Mouse (Mus musculus): ENCODE measurements around the gene Chid1. TPM values are rescaled to one million over a fixed set of nuclear protein-coding genes. Genes with fewer than 3 reads are reported as not detected.

The Chid1 gene
- polyA plus RNA-seq, 1 experiment from 2014 or later: 43.5 TPM

DNA sequence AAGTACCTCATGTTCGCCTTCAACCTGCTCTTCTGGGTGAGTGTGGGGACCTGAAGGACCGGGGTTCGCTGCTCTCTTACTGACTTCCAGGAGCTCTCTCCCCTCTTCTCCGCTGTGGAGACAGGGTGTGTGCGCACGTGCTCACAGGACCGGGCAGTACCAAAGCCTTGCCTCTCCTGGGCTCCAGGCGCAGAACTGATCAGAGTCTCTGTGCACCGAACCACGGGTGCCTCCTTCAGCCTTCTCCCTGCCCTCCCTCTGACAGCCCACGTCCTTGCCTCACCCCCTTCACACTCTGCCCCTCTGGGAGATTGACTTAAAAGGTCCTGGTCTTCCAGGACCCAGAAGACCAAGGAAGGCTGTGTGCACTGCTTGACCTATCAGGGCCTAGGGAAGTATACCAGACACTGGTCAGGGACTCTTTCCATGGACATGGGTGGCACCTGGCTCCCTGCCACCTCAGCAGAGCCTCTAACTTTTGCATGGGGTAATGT, 57.1 kb downstream of the Chid1 start:
- Histone ChIP-seq H3K36me3 (no peaks in the 10 kb centered on the region), H3K4me1 (peaks cover 31% of the 10 kb centered on the region), H3K9ac (peak overlapping the region; percentile 67), H3K4me2 (replicated peaks) (peak overlapping the region; percentile 99), H3K4me3 (peak overlapping the region; percentile 62), H3K27ac (no peak overlapping the region), H3K9me3 (no peaks in the 10 kb centered on the region), H3K27me3 (peaks cover 40% of the 10 kb centered on the region)
- WGBS: 5% methylated on average over 11 of the region's 11 CpGs
- no peak for ATAC-seq (ENCODE audit: low FRiP score, low read depth)

DNA sequence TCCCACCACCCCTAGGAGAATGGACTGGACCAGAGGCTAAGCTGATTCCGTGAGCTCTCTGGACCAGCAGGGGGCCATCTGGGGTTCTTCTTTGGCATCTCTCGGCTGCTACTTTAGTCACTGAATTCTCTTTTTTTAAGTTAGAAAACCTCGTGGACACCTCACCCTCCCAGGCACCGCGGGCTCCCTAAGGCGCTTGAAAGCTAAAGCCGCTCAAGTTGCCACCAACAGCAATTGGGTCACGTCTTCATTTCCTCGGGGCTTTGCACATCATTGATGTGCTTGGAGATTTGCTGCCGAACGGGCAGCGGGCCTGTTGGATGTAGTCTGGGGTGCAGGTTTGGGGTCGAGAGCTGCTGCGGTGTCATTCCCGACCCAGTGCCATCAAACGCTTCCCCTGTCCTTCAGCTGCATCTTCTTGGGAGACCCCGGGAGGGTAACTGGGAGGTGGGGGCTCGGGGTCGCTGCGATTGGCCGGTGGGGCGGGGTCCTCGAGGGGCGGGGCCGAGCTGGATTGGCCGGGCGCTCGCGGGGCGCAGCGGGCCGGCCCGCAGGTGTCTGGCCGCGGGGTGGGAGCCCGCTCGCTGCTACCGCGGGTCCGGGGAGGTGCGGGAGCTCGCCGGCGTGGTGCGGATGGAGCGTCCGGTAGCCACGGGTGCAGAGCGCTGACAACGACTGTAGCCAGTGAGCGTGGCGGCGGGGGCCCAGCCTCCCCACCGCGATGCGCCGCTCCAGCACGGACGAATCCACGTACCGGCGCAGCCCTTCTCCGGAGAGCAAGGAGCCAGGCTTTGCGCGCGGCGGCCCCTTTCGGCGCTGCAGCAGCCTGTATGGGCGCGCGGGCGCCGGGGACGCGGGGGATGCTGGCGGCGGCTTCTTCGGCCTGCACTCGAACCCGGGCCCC, 57.9 kb downstream of the Chid1 start:
- H3K9me3 ChIP-seq: no peaks in the 10 kb centered on the region
- H3K4me3 ChIP-seq: peak overlapping the region; percentile 62
- no peak overlapping the region for H3K27ac ChIP-seq
- H3K4me2 ChIP-seq (replicated peaks): peak overlapping the region; percentile 99
- H3K9ac ChIP-seq: peak overlapping the region; percentile 67
- ATAC-seq (ENCODE audit: low FRiP score, low read depth): peak; percentile 20
- H3K36me3 ChIP-seq: no peaks in the 10 kb centered on the region
- peaks cover 39% of the 10 kb centered on the region for H3K4me1 ChIP-seq
- under 1% methylated on average over 77 of the region's 81 CpGs for WGBS
- H3K27me3 ChIP-seq: peaks cover 40% of the 10 kb centered on the region

DNA sequence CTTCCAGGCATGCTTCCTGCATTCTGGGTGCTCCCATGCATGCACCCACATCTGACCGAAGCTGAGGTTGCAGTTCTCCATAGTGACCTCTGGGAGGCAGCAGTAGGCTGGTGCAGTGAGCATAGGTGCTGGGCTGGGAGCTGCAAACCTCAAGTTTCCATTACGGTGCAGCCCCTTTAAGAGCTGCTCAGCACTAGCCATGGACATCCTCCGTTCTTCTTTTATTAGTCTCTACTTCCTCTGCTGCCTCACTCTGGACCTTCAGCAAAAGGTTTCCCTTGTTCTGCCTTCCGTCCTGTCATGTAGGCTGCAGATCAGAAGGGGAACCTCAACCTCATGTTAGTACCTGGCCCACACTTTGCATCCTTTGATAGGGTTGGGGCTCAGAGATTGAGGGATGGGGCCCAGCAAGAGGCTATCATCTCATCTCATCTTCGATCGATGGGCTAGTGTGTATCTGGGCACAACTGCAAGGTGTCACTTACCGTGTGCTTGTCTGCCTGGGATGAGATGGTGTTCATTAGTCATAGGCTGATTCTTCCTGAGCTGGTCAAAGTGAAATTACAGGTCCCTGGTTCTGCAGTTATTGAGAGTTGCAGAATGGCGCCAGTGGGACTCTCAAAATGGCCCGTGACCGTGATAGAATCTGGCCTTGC, 58.7 kb downstream of the Chid1 start:
- no peak; the same call in 1 of the 2 replicates for ATAC-seq (ENCODE audit: low FRiP score, low read depth)
- no peak overlapping the region for H3K9ac ChIP-seq
- H3K36me3 ChIP-seq: no peaks in the 10 kb centered on the region
- no peak overlapping the region for H3K27ac ChIP-seq
- H3K4me3 ChIP-seq: peak overlapping the region; percentile 62
- H3K4me1 ChIP-seq: peaks cover 47% of the 10 kb centered on the region
- H3K4me2 ChIP-seq (replicated peaks): peak overlapping the region; percentile 99
- WGBS: 10% methylated on average over 10 of the region's 10 CpGs
- H3K27me3 ChIP-seq: peaks cover 40% of the 10 kb centered on the region
- H3K9me3 ChIP-seq: no peaks in the 10 kb centered on the region

DNA sequence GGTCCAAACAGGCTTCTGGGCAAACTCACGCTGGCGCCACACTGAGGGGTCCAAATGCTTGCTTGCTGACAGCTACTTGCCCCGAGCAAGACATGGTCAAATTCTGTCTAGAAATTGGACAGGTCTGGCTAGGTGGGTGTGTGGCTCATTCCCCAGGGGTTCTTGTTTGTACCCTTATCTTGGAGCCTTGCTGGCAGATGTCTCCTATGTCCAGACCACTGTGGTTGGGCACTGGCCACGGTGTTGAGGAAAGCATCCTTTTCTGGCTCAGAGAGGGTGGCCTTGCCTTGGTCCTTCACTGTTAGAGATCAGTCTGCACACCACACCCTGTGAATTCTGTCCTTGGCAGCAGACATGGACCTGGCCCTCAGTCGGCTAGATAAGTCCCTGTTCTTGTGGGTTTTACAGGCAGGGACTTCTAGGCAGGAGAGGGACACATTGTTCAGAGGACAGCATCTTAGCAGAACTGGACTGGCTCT, 61.3 kb downstream of the Chid1 start:
- H3K4me3 ChIP-seq: no peak overlapping the region
- peak overlapping the region; percentile 45; the same call in 1 of the 2 replicates for H3K9ac ChIP-seq
- H3K27me3 ChIP-seq: peaks cover 28% of the 10 kb centered on the region
- 71% methylated on average over 5 of the region's 5 CpGs for WGBS
- no peaks in the 10 kb centered on the region for H3K9me3 ChIP-seq
- ATAC-seq (ENCODE audit: low FRiP score, low read depth): no peak
- no peaks in the 10 kb centered on the region for H3K36me3 ChIP-seq
- peaks cover 64% of the 10 kb centered on the region for H3K4me1 ChIP-seq
- H3K4me2 ChIP-seq (replicated peaks): peak overlapping the region; percentile 95
- H3K27ac ChIP-seq: peak overlapping the region; percentile 92

DNA sequence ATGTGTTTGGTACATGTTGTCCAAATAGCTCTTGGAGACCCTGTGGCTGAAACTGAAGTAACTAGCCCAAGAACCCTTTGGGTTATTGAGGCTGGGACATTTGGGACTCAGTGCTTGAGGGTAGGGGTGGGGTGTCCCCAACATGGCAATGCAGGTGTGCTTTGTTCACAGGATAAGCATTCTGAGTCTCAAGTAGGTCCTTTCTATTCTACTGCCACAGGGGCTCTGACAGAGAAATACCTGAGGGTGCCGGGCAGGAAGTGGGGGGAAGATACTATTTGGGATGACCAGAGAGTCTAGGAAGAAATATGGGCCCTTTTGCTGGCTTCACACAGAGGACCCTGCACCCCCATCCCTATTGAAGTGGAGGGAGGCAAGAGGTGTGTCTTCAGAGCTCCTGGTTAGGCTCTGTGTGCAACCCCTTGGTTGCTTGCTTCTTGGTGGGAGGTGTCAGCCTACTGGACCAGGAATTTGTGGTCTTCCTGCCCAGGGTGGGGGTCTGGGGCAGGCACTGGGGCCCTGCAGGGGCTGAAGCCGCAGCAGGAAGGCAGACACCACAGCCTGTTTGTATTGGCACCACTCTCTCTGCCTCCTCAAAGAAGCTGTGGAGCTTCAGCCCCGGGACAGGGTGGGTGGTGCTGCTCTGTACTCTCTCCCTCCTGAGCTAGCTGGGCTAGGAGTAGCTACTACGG, 61.9 kb downstream of the Chid1 start:
- 53% methylated on average over 4 of the region's 4 CpGs for WGBS
- H3K9ac ChIP-seq: peak overlapping the region; percentile 45; the same call in 1 of the 2 replicates

DNA sequence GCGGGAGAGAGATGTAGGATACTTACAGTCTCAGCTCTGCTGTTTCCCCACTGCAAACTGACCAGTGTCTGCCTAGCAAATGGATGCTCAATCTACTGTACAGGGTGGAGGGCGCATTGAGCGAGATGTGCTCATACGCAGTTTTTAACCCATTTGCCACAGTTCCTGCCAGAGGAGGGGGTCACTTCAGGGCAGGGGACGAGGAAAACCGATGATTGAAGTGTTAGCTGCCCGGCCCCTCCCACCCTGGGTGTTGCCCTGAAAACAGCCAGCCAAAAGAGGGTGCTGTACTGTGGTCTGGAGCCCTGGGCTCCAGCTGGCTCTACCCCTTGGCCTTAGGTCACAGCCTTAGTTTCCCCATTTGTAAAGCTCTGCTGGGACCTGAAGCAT, 62.7 kb downstream of the Chid1 start:
- H3K4me2 ChIP-seq (replicated peaks): peak overlapping the region; percentile 95
- H3K27me3 ChIP-seq: peaks cover 15% of the 10 kb centered on the region
- no peaks in the 10 kb centered on the region for H3K9me3 ChIP-seq
- peak overlapping the region; percentile 81 for H3K9ac ChIP-seq
- WGBS: 12% methylated on average over 7 of the region's 7 CpGs
- H3K4me1 ChIP-seq: peaks cover 56% of the 10 kb centered on the region
- H3K36me3 ChIP-seq: peaks cover 10% of the 10 kb centered on the region
- H3K27ac ChIP-seq: peak overlapping the region; percentile 92
- H3K4me3 ChIP-seq: peak overlapping the region; percentile 78
- no peak for ATAC-seq (ENCODE audit: low FRiP score, low read depth)

More for the DNA sequence above, 61.9 kb downstream of the Chid1 start:
- Histone ChIP-seq H3K36me3 (peaks cover 2% of the 10 kb centered on the region), H3K27ac (peak overlapping the region; percentile 92), H3K27me3 (peaks cover 22% of the 10 kb centered on the region), H3K9me3 (no peaks in the 10 kb centered on the region), H3K4me2 (replicated peaks) (peak overlapping the region; percentile 95), H3K4me3 (peak overlapping the region; percentile 78; the same call in 1 of the 2 replicates), H3K4me1 (peaks cover 63% of the 10 kb centered on the region)
- ATAC-seq (ENCODE audit: low FRiP score, low read depth): peak; percentile 6; the same call in 1 of the 2 replicates

DNA sequence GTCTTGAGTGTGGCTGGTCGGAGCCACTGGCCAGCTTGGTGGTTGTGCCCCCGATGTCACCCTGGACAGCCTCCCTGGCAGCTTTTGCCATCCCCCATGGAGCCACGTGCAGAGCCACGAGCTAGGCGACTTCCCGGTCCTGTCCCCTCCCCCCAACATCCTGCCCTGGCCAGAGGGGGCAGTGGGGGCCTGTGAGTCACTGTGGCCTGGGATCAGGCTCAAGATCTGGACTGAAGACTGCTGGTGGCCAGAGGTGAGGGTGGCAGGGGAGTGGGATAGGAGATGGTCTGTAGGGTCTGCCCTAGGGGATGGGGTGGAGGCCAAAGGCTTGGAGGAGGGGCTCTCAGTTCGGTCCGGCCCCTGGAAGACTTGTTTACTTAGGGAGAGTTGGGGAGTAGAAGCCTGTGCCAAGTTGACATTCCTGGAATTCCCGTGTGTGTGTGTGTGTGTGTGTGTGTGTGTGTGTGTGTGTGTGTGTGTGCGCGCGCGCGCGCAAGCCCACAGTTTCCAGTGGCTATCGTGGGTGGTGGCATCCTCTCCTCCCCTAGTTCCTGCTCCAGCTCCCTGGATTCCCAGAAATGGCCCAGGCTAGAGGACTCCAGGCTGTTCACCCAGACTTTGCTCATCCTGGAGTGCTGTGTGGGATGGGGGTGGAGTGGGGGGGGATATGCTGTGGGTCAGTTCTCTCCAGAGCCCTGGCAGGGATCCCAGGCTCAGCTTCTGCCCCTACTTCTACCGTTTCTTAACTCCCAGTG, 63.3 kb downstream of the Chid1 start:
- Histone ChIP-seq H3K36me3 (peaks cover 14% of the 10 kb centered on the region), H3K27me3 (peaks cover 9% of the 10 kb centered on the region; the same call in 1 of the 2 replicates), H3K4me2 (replicated peaks) (peak overlapping the region; percentile 95), H3K27ac (peak overlapping the region; percentile 92), H3K9me3 (no peaks in the 10 kb centered on the region), H3K9ac (peak overlapping the region; percentile 81), H3K4me3 (peak overlapping the region; percentile 78), H3K4me1 (peaks cover 50% of the 10 kb centered on the region)
- 2% methylated on average over 9 of the region's 17 CpGs for WGBS
- ATAC-seq (ENCODE audit: low FRiP score, low read depth): peak; percentile 66

DNA sequence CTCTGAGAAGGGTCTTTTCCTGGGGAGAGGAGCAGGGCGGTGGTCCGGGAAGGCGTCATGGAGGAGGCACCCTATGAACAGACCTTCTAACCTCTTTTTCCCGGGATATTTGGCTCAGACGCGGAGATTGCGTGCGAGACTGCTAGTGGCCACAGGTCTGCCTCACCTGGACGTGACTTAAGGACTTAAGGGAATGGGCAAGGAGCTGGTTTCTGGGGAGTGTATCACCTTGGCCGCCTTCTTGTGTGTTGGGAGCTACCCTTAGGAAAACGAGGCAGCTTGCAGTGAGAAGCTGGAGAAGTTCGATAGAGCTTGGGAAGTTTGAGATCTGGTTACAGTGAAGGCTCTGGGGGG, 63.9 kb downstream of the Chid1 start:
- Histone ChIP-seq H3K4me1 (peaks cover 44% of the 10 kb centered on the region), H3K27me3 (0 out of 2 replicates have a peak, but pooled peaks cover 3% of the 10 kb centered on the region), H3K9ac (peak overlapping the region; percentile 81), H3K36me3 (peaks cover 20% of the 10 kb centered on the region), H3K4me2 (replicated peaks) (peak overlapping the region; percentile 95), H3K27ac (peak overlapping the region; percentile 92), H3K4me3 (peak overlapping the region; percentile 78), H3K9me3 (no peaks in the 10 kb centered on the region)
- no peak for ATAC-seq (ENCODE audit: low FRiP score, low read depth)
- WGBS: under 1% methylated on average over 12 of the region's 12 CpGs

DNA sequence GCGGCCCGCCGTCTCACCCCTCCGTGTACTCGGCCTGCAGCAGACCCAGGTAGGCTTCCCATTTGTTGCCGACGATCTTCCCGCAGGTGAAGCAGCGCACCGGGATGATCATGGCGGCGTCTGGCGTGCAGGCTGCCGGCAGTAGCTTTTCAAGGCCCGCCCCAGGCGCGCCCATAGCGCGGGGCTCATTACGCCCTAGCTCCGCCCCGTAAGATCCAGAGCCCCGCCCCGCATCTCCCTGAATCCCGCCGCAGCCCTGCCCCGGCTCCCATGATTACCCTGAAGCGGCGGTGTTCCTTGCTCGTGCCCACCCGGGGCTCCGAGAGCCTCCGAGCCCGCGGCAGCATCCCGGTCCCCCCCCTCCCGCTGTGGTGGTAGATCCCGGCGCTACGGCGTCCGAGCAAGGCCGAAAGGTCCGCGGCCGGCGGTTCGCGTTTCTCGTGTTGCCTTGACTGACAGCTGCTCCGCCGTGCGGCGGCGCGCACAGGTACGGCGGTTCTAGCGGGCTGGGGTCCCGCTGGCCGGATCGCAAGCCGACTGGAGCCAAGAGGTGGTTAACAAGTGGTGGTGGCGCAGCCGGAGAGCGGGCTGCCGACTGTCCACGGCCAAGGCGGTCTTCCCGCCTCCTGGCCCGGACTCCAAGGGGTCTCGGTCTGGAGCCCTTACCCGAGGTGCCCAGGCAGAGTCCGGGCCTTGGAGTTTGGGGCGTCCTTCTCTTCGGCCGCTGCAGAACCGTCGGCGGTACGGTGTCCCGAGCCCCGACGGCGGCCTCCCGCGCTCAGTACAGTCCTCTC, 64.4 kb downstream of the Chid1 start, which contains the start of the genes Polr2l and Tspan4:
Polr2l (minus strand) TSS at position 122 of the 794 bp plus-strand sequence.
Tspan4 (plus strand) TSS at position 230 of the 794 bp plus-strand sequence.
- WGBS: under 1% methylated on average over 87 of the region's 87 CpGs
- Histone ChIP-seq H3K9ac (peak within 1 kb of the TSS; percentile 81), H3K9me3 (no peaks in the 10 kb centered on the region), H3K27ac (peak within 1 kb of the TSS; percentile 92), H3K4me3 (peak within 1 kb of the TSS; percentile 78), H3K36me3 (peaks cover 26% of the 10 kb centered on the region), H3K27me3 (no peaks in the 10 kb centered on the region), H3K4me2 (replicated peaks) (peak within 1 kb of the TSS; percentile 95), H3K4me1 (peaks cover 44% of the 10 kb centered on the region)
- ATAC-seq (ENCODE audit: low FRiP score, low read depth): peak; percentile 74

DNA sequence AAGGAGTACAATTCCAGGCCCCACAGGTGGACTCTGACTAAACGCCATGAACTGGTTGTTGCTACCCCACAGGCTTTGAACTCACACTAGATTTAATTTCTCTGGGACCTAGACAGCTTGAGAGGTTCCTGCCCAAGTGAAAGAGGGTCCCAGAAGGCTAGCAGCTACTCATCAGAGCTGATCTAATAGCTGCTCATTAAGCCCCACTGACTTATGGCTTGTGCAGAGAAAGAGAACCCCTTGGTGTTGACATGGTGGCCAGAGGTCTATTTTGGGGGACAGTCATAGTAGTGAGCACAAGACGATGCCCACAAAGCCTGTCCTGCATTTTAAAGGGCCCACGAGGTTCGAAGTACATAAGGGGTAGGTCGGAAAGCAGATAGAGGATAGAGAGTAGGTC, 65.5 kb downstream of the Chid1 start:
- Histone ChIP-seq H3K27ac (no peak overlapping the region), H3K4me2 (replicated peaks) (peak overlapping the region; percentile 95), H3K36me3 (peaks cover 36% of the 10 kb centered on the region), H3K27me3 (no peaks in the 10 kb centered on the region), H3K9ac (peak overlapping the region; percentile 81), H3K4me1 (peaks cover 50% of the 10 kb centered on the region), H3K9me3 (no peaks in the 10 kb centered on the region), H3K4me3 (peak overlapping the region; percentile 78)
- 4% methylated on average over 5 of the region's 5 CpGs for WGBS
- ATAC-seq (ENCODE audit: low FRiP score, low read depth): no peak
